Mouse (Mus musculus) cerebellum, postnatal 36 days (tissue): Measurements from ENCODE around the gene Fam160a1.
A peak's percentile ranks its signal among the peaks of the same experiment; 100 is the strongest.

Experiments
- DNase-seq, 2 experiments: peaks; one replicate each; pipeline ENCODE4 v3.0.0; 2021 to 2022; ENCODE audit warnings: mixed read lengths in 2 of 2

Gene Fam160a1

GRCm38 (mm10) chr3:85738591-85738990 is 78.5 kb downstream of the Fam160a1 start:
- no peak for DNase-seq

- no peak for DNase-seq
Measured at GRCm38 (mm10) chr3:85733939-85734729, 83.0 kb downstream of the Fam160a1 start.

GRCm38 (mm10) chr3:85727171-85727570 is 89.9 kb downstream of the Fam160a1 start:
- DNase-seq: no peak

- no peak for DNase-seq
Measured at GRCm38 (mm10) chr3:85725971-85726370, 91.1 kb downstream of the Fam160a1 start.

GRCm38 (mm10) chr3:85725110-85725509 is 92.0 kb downstream of the Fam160a1 start:
- no peak for DNase-seq

GRCm38 (mm10) chr3:85722581-85722980 is 94.5 kb downstream of the Fam160a1 start:
- DNase-seq: no peak

GRCm38 (mm10) chr3:85715764-85716297 is 101.3 kb downstream of the Fam160a1 start:
- DNase-seq: no peak

GRCm38 (mm10) chr3:85713936-85714709 is 103.0 kb downstream of the Fam160a1 start:
- DNase-seq: no peak

- DNase-seq: no peak
Measured at GRCm38 (mm10) chr3:85710695-85711094, 106.4 kb downstream of the Fam160a1 start.

- DNase-seq: peak in 1 of 2 experiments; percentile 25
Measured at GRCm38 (mm10) chr3:85707421-85707820, 109.7 kb downstream of the Fam160a1 start.

- DNase-seq: peak; percentile 38 to 48
Measured at GRCm38 (mm10) chr3:85703141-85703882, 113.8 kb downstream of the Fam160a1 start.

GRCm38 (mm10) chr3:85698496-85698895 is 118.6 kb downstream of the Fam160a1 start:
- no peak for DNase-seq

- DNase-seq: peak in 1 of 2 experiments; percentile 23
Measured at GRCm38 (mm10) chr3:85695056-85695455, 122.0 kb downstream of the Fam160a1 start.

GRCm38 (mm10) chr3:85693013-85693412 is 124.1 kb downstream of the Fam160a1 start:
- DNase-seq: no peak

GRCm38 (mm10) chr3:85691134-85691533 is 126.0 kb downstream of the Fam160a1 start:
- DNase-seq: no peak

GRCm38 (mm10) chr3:85688341-85688740 is 128.8 kb downstream of the Fam160a1 start:
- no peak for DNase-seq

- DNase-seq: no peak
Measured at GRCm38 (mm10) chr3:85685271-85685670, 131.8 kb downstream of the Fam160a1 start.

- no peak for DNase-seq
Measured at GRCm38 (mm10) chr3:85683618-85684017, 133.5 kb downstream of the Fam160a1 start.

GRCm38 (mm10) chr3:85681136-85681535 is 136.0 kb downstream of the Fam160a1 start:
- DNase-seq: no peak

- no peak for DNase-seq
Measured at GRCm38 (mm10) chr3:85679960-85680359, 137.1 kb downstream of the Fam160a1 start.

GRCm38 (mm10) chr3:85679312-85679933 is 137.7 kb downstream of the Fam160a1 start:
- no peak for DNase-seq

- DNase-seq: no peak
Measured at GRCm38 (mm10) chr3:85677952-85678351, 139.1 kb downstream of the Fam160a1 start.
